Mouse (Mus musculus) embryonic facial prominence, embryonic 12.5 days (tissue): ENCODE data around the gene 1700023F06Rik. TPM values are rescaled to one million over a fixed set of nuclear protein-coding genes. Genes with fewer than 3 reads are reported as not detected.
A peak's percentile ranks its signal among the peaks of the same experiment; 100 is the strongest.

ENCODE experiments used
- ATAC-seq: fragments of 200-750 bp; cut with Nextera tagmentation; 2 replicates; pipeline ENCODE4 v1.8.0; 2017; ENCODE audit not compliant: insufficient number of reproducible peaks, insufficient read depth, low FRiP score, low TSS enrichment
- H3K27ac ChIP-seq: fragments of 300-500 bp; sonication (generic); 2 replicates; pipeline ENCODE4 v1.5.1; 2016; ENCODE audit warnings: mild to moderate bottlenecking
- H3K27me3 ChIP-seq: fragments of 300-500 bp; sonication (generic); 2 replicates; pipeline ENCODE4 v1.6.1; 2016; ENCODE audit warnings: mild to moderate bottlenecking, moderate library complexity
- H3K36me3 ChIP-seq: fragments of 300-500 bp; sonication (generic); 2 replicates; pipeline ENCODE4 v1.6.1; 2016; ENCODE audit warnings: mild to moderate bottlenecking
- H3K4me1 ChIP-seq: fragments of 300-500 bp; sonication (generic); 2 replicates; pipeline ENCODE4 v1.6.1; 2016
- H3K4me2 ChIP-seq: fragments of 300-500 bp; sonication (generic); replicated peaks from 2 replicates; pipeline ENCODE4 v1.6.1; 2016; ENCODE audit warnings: mild to moderate bottlenecking, moderate library complexity
- H3K4me3 ChIP-seq: fragments of 300-500 bp; sonication (generic); 2 replicates; pipeline ENCODE4 v1.5.1; 2016; ENCODE audit warnings: mild to moderate bottlenecking
- H3K9ac ChIP-seq: fragments of 300-500 bp; sonication (generic); 2 replicates; pipeline ENCODE4 v1.6.1; 2016; ENCODE audit warnings: mild to moderate bottlenecking, moderate library complexity
- H3K9me3 ChIP-seq: fragments of 300-500 bp; sonication (generic); 2 replicates; pipeline ENCODE4 v1.6.1; 2016; ENCODE audit warnings: mild to moderate bottlenecking, moderate library complexity
- WGBS: fragments of 180-500 bp; shearing (Covaris S2); methylation state at CpG from one replicate; pipeline ENCODE4 v1.1.7; 2016; 5-methylcytosine and 5-hydroxymethylcytosine counted together
- polyA plus RNA-seq: library from polyadenylated mRNA; unstranded; fragments of >200 nt; fragmentation: Nextera tagmentation; extraction: Ambion mirVana; gene quantifications from 2 replicates; pipeline ENCODE4 v1.2.1, GENCODE M21; 2016

The 1700023F06Rik gene
- polyA plus RNA-seq, 1 experiment from 2014 or later: 0.95 TPM

GRCm38 (mm10) chr11:103171703-103172391 lies 36.5 kb downstream of the 1700023F06Rik start:
- Histone ChIP-seq H3K4me2 (peak overlapping the region; percentile 99), H3K36me3 (no peaks in the 10 kb centered on the region), H3K4me1 (peaks cover 8% of the 10 kb centered on the region; the same call in 1 of the 2 replicates), H3K27me3 (peaks cover 52% of the 10 kb centered on the region), H3K9ac (no peak overlapping the region), H3K9me3 (no peaks in the 10 kb centered on the region), H3K27ac (no peak overlapping the region), H3K4me3 (peak overlapping the region; percentile 58; the same call in 1 of the 2 replicates)
- WGBS: 53% methylated on average over 9 of the region's 9 CpGs
- ATAC-seq: no peak

- peak overlapping the region; percentile 43 for H3K9ac ChIP-seq
- peak overlapping the region; percentile 99 for H3K4me2 ChIP-seq
- H3K4me1 ChIP-seq: peaks cover 8% of the 10 kb centered on the region; the same call in 1 of the 2 replicates
- 0 out of 2 replicates have a peak overlapping the region, but pooled peaks have one; percentile 3 for H3K27ac ChIP-seq
- no peak for ATAC-seq
- no peaks in the 10 kb centered on the region for H3K9me3 ChIP-seq
- peak overlapping the region; percentile 58 for H3K4me3 ChIP-seq
- no peaks in the 10 kb centered on the region for H3K36me3 ChIP-seq
- peaks cover 52% of the 10 kb centered on the region for H3K27me3 ChIP-seq
- 2% methylated on average over 21 of the region's 23 CpGs for WGBS
Measured at GRCm38 (mm10) chr11:103171286-103171620, 37.1 kb downstream of the 1700023F06Rik start.

DNA sequence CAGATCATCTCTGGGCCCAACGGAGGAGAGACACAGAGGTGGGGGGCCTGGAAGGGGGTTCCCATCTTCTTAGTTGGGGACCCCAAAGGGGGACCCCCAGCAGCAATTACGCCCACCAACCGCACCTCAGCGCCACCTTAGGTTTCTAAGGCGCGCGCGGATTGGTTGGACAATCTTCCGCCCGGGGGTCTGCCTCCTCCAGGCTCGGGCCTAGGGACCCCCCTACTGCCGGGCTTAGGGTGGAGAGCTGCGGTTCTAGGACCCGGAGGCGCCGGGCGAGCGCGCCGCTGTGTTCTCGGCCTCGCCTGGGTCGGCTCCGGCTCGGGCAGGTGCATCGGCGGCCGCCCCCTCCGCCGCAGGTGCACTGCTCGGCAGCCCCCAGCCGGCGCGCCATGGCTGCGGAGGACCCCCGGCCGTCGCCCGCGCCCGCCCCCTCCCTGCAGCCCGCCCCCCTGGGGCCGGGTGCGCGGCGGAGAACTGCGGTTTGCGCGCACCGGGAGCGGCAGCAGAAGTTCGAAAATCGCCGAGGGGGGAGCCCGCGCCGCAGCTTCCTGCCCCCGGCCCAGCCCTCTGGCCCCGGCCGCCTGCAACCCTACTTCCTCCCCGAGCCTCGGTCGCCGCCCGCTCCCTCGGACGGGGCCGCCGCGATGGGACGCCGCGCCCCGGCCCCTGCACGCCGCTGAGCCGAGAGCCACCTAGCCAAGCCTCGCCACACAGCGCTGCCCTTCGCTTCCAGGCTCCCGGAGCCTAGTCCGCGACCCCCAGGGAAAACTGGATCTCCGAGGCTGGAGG lies 37.7 kb downstream of the 1700023F06Rik start, which contains the start of gene Fmnl1:
Fmnl1 (plus strand) TSS at position 614 of the 792 bp plus-strand sequence.
- H3K4me2 ChIP-seq: peak within 1 kb of the TSS; percentile 99
- no peaks in the 10 kb centered on the region for H3K9me3 ChIP-seq
- peaks cover 52% of the 10 kb centered on the region for H3K27me3 ChIP-seq
- H3K9ac ChIP-seq: peak within 1 kb of the TSS; percentile 43
- no peaks in the 10 kb centered on the region for H3K36me3 ChIP-seq
- H3K27ac ChIP-seq: 0 out of 2 replicates have a peak within 1 kb of the TSS, but pooled peaks have one; percentile 3
- H3K4me1 ChIP-seq: peaks cover 8% of the 10 kb centered on the region; the same call in 1 of the 2 replicates
- WGBS: 2% methylated on average over 55 of the region's 84 CpGs
- peak within 1 kb of the TSS; percentile 58 for H3K4me3 ChIP-seq
- ATAC-seq: no peak

DNA sequence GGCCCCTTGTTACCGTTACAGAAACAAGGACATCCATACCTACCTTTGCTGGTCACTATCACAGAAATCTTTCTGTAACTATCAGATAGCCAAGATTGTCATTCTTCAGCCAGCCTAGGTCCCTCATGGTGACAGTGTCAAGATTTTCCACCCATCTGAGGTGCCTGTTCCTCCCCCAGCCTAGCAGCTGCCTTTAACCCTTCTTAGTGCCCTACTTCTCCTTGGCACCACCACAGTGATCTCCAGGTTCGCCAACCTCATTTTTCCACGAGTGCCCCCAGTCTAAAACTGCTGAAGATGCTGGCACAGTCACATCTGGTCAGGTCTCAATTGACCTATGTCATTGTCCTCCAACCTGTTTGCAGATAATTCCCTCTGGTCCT lies 38.3 kb downstream of the 1700023F06Rik start:
- ATAC-seq: no peak
- 54% methylated on average over 3 of the region's 3 CpGs for WGBS
- Histone ChIP-seq H3K27ac (no peak overlapping the region), H3K4me1 (peaks cover 8% of the 10 kb centered on the region; the same call in 1 of the 2 replicates), H3K9ac (no peak overlapping the region), H3K9me3 (no peaks in the 10 kb centered on the region), H3K36me3 (no peaks in the 10 kb centered on the region), H3K4me2 (peak overlapping the region; percentile 99), H3K4me3 (peak overlapping the region; percentile 58), H3K27me3 (peaks cover 52% of the 10 kb centered on the region)

DNA sequence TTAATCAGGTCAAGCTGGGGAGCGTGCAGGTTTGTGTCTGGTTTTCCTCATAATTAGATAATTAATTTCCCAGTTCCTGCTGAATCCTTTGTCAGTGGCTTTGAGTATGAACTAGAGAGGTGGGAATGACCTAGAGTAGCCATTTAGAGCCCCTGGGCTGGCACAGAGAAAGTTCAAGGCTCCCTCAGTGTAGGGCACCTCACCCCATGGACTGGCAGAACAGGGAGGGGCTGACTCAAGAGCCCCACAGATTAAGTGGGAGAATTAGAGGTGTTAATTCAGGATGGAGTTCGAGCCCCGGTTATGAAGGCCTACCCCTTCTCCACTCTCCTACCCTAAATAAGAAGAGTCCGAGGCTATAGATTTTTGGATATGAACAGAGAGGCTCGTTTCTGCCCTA lies 38.7 kb downstream of the 1700023F06Rik start:
- ATAC-seq: no peak
- H3K36me3 ChIP-seq: no peaks in the 10 kb centered on the region
- H3K27ac ChIP-seq: no peak overlapping the region
- peaks cover 52% of the 10 kb centered on the region for H3K27me3 ChIP-seq
- H3K4me2 ChIP-seq: no peak overlapping the region
- H3K9me3 ChIP-seq: no peaks in the 10 kb centered on the region
- no peak overlapping the region for H3K4me3 ChIP-seq
- H3K4me1 ChIP-seq: 0 out of 2 replicates have a peak, but pooled peaks cover 5% of the 10 kb centered on the region
- WGBS: 77% methylated on average over 5 of the region's 5 CpGs
- no peak overlapping the region for H3K9ac ChIP-seq

GRCm38 (mm10) chr11:103168690-103169390 lies 39.5 kb downstream of the 1700023F06Rik start:
- no peak overlapping the region for H3K4me3 ChIP-seq
- no peak overlapping the region for H3K9ac ChIP-seq
- peaks cover 50% of the 10 kb centered on the region for H3K27me3 ChIP-seq
- H3K36me3 ChIP-seq: no peaks in the 10 kb centered on the region
- no peak overlapping the region for H3K27ac ChIP-seq
- 26% methylated on average over 9 of the region's 9 CpGs for WGBS
- 0 out of 2 replicates have a peak, but pooled peaks cover 5% of the 10 kb centered on the region for H3K4me1 ChIP-seq
- no peak overlapping the region for H3K4me2 ChIP-seq
- H3K9me3 ChIP-seq: no peaks in the 10 kb centered on the region
- no peak for ATAC-seq

- Histone ChIP-seq H3K9ac (no peak overlapping the region), H3K27me3 (peaks cover 5% of the 10 kb centered on the region; the same call in 1 of the 2 replicates), H3K4me2 (no peak overlapping the region), H3K27ac (no peak overlapping the region), H3K36me3 (no peaks in the 10 kb centered on the region), H3K9me3 (no peaks in the 10 kb centered on the region), H3K4me3 (no peak overlapping the region), H3K4me1 (no peaks in the 10 kb centered on the region)
- WGBS: 31% methylated on average over 10 of the region's 10 CpGs
- ATAC-seq: no peak
Measured at GRCm38 (mm10) chr11:103164391-103164790, 44.0 kb downstream of the 1700023F06Rik start.

DNA sequence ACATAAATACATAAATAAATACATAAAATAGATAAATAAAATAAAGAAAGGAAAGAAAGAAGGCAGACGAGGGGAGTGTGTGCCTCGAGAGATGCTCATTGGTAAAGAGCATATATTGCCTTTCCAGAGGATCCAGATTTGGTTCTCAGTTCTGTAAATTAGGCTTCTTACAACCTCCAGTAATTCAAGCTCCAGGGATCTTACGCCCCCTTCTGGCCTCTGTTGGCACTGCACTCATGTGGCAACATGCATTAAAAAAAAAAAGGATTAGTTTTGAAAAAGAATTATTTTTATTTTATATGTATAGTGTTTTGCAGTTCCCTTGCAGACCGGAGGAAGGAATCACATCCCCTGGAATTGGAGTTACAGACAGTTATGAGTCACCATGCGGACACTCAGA lies 46.2 kb downstream of the 1700023F06Rik start:
- no peak overlapping the region for H3K4me3 ChIP-seq
- H3K36me3 ChIP-seq: no peaks in the 10 kb centered on the region
- no peak overlapping the region for H3K9ac ChIP-seq
- peaks cover 5% of the 10 kb centered on the region; the same call in 1 of the 2 replicates for H3K4me1 ChIP-seq
- no peaks in the 10 kb centered on the region for H3K27me3 ChIP-seq
- H3K9me3 ChIP-seq: no peaks in the 10 kb centered on the region
- WGBS: 89% methylated on average over 5 of the region's 5 CpGs
- H3K4me2 ChIP-seq: no peak overlapping the region
- H3K27ac ChIP-seq: no peak overlapping the region
- ATAC-seq: no peak

GRCm38 (mm10) chr11:103161449-103161848 lies 46.9 kb downstream of the 1700023F06Rik start:
- Histone ChIP-seq H3K4me2 (no peak overlapping the region), H3K4me1 (peaks cover 5% of the 10 kb centered on the region; the same call in 1 of the 2 replicates), H3K27me3 (no peaks in the 10 kb centered on the region), H3K9ac (no peak overlapping the region), H3K9me3 (no peaks in the 10 kb centered on the region), H3K4me3 (no peak overlapping the region), H3K36me3 (no peaks in the 10 kb centered on the region), H3K27ac (no peak overlapping the region)
- no peak for ATAC-seq
- WGBS: 79% methylated on average over 7 of the region's 7 CpGs

GRCm38 (mm10) chr11:103160738-103161137 lies 47.6 kb downstream of the 1700023F06Rik start:
- no peak overlapping the region for H3K4me2 ChIP-seq
- 86% methylated on average over 11 of the region's 11 CpGs for WGBS
- H3K36me3 ChIP-seq: no peaks in the 10 kb centered on the region
- H3K27ac ChIP-seq: no peak overlapping the region
- H3K4me1 ChIP-seq: peaks cover 5% of the 10 kb centered on the region; the same call in 1 of the 2 replicates
- H3K9me3 ChIP-seq: no peaks in the 10 kb centered on the region
- no peak overlapping the region for H3K9ac ChIP-seq
- no peak for ATAC-seq
- H3K27me3 ChIP-seq: no peaks in the 10 kb centered on the region
- no peak overlapping the region for H3K4me3 ChIP-seq
